Mouse (Mus musculus) erythroblast, embryonic 14.5 days (primary cell): ENCODE results near the gene Abcb9.

ENCODE experiments used
- GATA1 ChIP-seq: IDR thresholded peaks from 2 replicates; pipeline ENCODE4 v1.6.1; 2012; ENCODE audit warnings: low read length, inconsistent platforms, mixed read lengths
- TAL1 ChIP-seq: IDR thresholded peaks from 3 replicates; pipeline ENCODE4 v1.6.1; 2012; ENCODE audit warnings: low read length, inconsistent platforms, mixed read lengths

- TF ChIP-seq GATA1: no peak
- no peak for TF ChIP-seq TAL1
These were observed 18.9 kb upstream of the Abcb9 start for GRCm38 (mm10) chr5:124114276-124115025.
